Mouse (Mus musculus) cerebellum, postnatal 36 days (tissue): Measurements from ENCODE around the gene Golph3.
A peak's percentile ranks its signal among the peaks of the same experiment; 100 is the strongest.

Source experiments
- DNase-seq, 2 experiments: peaks; one replicate each; pipeline ENCODE4 v3.0.0; 2021 to 2022; ENCODE audit warnings: mixed read lengths in 2 of 2

Gene Golph3

DNA sequence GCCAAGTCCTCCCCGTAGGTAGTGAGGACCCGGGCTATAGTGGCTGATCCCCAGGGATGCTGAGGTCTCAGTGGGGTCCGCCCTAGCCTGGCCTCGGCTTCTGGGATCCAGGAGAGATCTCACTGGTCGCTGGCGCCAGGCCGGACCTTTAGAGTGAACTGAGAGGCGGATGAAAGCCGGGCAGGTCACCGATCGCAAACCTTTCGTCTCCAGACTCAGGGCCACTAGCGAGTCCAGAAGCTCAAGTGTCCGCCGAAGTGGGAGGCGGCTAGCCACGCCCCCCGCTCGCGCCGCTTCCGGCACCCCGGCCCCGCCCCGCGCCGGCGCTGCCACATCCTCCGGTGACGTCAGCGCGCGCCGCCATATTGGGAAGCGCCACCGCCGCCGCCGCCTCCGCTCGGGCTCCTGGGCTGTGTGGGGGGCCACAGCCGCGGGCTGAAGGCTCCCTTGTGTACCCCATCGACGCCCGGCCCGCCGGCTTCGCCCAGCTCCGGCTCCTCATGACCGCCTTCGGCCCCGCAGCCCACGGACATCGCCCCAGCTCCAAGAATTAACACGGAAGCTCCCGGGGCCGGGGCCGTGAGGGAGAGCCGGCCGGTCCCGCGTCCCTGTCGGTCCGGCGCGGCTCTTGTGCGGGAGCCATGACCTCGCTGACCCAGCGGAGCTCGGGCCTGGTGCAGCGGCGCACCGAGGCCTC, at the start of gene Golph3:
TSS of gene Golph3 (plus strand) at position 360 of the 697 bp plus-strand sequence.
- DNase-seq, result peak; percentile 95 to 96

DNA sequence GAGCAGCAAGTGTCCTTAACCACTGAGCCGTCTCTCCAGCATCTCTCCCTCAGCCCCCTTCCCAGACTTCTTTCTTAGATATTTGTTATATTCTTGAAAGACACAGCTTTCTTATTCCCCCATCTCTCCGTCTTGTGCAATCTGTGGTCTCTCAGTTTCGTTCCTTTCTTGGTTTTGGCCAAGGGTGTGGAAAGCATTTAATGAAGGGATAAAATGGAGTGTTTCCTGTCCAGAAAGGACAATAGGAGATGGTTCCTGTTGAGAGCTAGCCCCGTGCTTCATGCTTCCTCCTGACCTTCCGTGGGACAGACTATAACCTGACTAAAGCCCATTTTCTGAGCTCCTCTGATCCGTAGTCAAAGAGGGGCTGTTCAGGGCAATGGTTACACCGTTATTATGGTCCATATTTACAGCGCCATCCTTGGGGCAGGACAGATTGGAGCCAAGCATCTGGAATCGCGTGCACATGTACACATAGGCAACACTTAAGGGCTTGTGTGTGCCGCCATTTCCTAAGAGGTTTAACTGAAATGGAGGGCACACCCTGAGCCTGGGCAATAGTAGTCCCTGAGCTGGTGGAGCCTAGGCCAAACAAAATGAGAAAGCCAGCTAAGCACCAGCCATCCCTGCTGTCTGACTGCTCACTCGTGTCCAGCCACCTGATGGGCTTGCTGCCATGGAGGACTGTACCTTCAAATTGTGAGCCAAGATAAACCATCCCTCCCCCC, 47.8 kb upstream of the Golph3 start:
- no peak for DNase-seq

DNA sequence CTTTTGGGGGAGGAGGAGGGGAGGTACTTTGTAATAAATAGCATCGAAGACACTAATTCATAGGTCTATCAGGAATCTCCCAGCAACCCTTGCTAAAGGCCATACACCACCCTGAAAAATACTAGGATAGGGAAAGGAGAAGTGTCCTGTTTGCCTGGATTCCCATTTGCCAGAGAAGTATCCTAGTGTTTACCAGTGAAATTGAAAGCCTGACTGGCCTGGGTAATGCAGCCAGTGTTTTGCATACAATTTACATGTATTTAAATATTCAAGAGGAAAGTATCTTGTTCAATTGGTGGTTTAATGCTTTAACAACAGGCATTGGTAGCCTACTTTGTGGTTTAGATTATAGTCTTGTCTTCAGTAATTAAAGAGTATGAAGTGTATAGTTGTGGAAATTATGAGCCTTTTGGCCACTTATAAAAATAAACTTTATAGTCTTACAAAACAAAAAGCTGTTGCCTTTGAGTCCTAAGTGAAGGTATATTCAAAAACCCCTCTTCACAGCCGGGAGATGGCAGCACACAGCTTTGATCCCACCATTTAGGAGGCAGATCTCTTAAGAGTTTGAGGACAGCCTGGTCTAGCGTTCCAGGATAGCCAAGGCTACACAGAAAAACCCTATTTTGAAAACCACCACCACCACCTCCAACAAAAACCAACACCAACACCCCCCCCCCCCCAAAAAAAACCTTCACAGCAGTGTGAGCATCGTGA, 47.0 kb upstream of the Golph3 start:
- no peak for DNase-seq

DNA sequence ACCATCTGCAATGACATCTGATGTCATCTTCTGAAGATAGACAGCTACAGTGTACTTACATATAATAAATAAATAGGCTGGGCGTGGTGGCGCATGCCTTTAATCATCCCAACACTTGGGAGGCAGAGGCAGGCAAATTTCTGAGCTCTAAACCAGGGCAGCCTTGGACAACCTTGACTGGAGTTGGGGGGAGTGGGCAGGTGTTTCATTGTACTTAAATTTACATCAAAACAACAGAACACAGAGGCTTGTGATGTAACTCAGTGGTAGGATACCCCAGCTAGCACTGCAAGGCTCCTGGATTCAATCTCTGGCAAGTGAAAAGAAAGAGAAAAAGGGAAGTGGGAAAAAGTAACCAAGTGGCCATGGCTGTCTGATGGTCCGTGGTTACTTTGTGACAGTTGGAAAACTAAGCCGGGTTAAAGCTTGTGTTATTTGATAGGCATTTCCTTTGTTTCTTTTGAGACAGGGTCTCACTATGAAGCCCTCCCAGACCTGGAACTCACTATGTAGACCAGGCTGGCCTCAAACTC, 46.1 kb upstream of the Golph3 start:
- DNase-seq, result no peak

DNA sequence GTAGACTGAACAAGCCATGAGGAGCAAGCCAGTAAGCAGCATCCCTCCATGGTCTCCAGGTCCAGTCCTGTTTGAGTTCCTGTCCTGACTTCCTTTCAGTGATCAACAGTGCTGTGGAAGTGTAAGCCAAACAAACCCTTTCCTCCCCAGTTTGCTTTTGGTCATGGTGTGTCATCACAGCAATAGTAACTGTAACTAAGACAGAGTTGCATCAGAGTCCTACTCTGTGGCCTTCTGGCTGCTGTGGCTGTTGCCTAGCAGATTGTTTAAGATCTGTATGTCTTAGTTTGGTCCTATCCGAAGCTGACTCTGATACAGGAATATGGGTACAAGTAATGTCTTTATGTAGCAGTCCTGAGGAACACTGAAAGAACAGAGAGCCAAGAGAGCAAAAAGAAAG, 41.4 kb upstream of the Golph3 start:
- no peak for DNase-seq

DNA sequence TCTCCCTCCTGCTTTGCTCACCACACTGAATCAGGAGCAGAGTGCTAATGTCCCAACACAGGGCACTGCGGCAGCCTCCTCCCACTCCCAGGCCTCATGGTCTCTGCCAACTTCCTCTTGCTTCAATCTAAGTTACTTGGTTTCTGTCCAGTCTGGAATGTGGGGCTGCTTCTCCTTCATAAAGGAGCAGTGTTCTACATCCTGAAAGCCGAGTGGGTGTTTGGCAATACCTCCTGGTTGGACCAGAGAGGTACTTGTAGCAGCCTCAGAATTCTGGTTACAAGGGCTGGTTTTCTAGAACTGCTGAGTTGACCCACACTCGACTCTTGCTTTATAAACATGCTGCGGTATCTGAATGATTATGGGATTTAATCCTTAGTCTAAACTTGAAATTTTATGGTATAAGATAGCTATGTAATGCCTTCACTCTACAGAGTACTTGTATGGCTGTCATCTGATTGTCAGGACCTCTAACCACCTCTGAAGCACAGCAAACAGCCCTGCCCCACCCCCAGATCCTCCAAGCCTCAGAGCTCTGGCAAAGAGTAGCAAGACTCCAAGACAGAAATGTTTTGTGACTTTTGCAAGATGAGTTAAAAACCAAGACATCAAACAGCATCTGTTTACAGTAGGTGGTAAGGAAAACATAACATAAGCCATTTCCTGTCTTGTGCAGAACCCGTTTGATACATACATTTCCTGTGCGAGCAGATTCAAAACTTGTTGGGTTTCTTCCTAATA, 36.3 kb upstream of the Golph3 start:
- no peak for DNase-seq

DNA sequence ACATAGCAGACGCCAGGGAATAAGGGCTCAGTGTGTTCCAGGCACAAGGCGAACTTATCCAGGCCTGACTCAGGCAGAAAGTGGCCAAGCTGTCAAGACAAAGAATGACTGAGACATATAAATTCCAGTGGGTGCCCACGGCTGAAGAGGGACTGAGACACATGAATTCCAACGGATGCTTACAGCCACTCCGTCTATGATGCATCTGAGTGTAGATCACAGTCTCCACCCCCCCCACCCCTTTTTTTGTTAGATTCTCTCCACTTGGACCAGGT, 35.8 kb upstream of the Golph3 start:
- no peak for DNase-seq

DNA sequence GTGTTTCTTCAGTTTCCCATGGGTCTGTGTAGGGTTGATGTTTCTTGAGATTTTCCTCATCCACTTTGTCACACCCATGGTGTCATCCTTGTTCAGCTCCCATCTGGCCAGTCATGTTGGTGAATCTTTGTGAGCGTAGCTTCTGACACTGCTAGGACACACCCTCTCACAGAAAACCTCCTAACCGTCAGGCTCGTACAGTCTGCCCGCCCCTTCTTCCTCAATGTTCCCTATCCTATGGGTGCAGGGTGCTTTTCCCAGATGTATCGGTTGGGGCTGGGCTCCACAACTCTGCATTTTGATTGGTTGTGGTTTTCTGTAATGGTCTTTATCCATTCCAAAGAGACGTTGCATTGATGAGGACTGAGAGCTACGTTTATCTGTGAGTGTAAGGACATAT, 30.9 kb upstream of the Golph3 start:
- no peak for DNase-seq

DNA sequence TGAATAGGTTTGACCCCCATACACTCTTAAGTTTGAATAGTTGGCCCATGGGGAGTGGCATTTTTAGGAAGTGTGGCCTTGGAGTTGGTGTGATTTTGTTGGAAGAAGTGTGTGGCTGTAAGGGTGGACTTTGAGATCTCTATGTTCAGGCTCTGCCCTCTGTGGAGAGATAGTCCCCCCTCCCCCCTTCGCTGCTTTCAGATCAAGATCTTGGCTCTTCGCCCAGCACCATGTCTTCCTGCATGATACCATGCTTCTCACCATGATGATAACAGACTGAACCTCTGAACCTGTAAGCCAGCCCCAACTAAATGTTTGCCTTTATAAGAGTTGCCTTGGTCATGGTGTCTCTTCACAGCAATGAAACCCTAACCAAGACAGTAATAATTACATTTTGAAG, 29.5 kb upstream of the Golph3 start:
- DNase-seq, result no peak

DNA sequence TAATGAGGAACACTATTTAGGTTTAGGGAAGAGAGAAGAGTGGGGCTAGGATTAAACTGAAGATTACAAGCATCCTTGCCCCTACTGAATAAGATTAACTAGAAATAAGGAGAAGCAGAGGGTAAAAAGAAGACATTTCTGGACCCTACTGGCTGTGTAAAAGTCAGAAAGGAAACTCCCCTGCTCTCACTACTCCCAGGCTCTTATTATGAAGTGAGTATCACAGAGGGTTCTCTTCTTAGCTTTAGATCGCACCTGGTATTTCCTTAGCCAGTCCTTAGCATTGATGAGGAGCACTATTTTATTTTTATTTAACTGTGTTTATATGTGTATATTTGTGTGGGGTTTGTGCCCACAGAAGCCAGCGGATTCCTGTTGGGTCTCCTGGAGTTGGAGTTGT, 25.0 kb upstream of the Golph3 start:
- DNase-seq, result no peak

DNA sequence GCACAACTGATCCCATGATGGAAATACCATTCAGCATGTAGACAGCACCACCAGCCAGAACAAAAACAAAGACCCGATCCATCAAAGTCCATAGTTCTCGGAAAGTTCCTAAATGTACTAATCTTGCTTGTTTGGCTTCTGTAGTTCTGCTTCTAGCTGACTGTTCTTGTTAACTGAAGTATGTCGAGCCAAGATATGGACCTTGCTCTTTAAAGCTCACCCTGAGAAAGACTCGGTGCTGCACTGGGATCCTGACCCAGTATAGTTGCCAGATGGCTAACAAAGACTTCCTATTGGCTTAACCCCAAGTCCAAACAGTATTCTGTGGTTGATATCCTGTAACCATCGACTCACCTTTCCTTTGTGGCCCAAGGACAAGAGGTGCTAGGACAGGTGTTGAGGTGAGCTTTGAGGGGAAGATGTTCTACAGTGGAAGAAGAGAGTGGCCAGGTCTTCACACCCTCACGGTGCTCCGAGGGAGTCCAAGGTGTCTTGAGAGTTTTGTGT, 23.0 kb upstream of the Golph3 start:
- DNase-seq, result no peak

DNA sequence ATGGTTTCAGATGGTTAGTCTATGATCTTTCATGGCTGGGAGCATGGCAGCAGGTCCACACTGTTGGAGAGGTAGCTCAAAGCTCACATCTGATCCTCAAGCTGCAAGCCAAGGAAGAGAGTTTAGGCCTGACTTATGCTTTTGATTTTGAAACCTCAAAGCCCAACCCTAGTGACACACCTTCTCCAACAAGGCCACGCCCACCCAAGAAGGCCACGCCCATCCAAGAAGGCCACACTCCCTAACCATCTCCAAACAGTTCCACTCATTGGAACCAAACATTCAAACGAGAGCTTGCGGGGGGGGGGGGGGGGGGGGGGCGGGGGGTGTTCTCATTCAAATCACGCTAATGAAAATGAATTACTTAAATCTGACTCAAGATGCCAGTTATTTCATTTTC, 19.5 kb upstream of the Golph3 start:
- DNase-seq, result no peak

DNA sequence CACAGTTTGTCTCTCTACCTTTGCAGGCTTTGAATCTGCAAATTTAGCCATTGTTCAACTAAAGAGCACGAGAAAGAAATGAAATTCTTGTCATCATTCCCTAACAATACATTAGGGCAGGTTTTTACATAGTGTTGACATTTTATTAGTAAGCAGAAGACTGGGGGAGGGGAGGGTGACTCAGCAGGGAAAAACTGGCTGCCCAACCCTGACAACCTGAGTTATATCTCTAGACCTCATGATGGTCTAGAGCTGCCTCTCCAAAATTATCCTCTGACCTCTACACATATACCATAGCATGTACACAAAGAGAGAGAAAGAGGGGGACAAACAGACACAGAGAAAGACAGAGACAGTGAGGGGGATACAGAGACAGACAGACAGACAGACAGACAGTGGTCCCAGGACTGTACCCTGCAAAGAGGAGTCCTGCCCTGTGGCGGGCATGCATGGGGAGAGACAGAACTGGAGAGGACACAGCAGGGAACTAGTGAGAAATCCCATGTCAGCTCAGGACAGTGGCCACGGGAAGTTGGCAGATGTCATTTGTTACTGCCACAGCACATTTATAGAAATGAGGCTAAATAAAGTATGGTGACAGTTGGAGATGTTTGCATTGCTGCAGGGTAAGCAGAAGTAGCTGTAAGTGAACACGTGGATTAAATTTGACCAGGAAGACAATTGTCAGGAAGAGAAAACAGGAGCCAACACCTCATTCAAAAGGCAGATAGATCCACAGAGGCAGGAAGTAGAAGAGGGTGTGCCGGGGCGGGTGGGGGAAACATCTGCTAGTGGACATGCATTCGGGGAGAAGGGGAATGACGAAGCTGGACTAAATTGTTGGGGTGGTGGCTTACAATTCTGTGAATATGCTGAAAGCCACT, 14.8 kb upstream of the Golph3 start:
- DNase-seq, result no peak

DNA sequence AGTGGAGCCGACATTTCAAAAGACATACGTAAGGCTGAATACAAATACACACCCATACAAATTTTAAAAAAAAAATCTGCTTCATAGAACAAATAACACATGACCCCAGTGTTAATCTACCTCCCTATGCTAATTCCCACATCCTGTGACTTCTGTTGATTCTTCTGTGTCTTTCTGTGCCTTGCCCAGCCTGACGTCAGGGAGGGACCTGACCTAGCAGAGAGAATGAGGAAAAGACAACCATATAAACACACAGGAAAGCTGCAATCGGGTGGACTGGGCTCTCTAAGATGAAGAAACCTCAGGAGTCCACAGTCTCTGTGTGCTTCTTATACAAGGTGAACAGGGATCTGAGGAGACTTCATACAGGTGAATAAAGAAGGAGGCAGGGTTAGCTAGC, 14.1 kb upstream of the Golph3 start:
- DNase-seq, result no peak

DNA sequence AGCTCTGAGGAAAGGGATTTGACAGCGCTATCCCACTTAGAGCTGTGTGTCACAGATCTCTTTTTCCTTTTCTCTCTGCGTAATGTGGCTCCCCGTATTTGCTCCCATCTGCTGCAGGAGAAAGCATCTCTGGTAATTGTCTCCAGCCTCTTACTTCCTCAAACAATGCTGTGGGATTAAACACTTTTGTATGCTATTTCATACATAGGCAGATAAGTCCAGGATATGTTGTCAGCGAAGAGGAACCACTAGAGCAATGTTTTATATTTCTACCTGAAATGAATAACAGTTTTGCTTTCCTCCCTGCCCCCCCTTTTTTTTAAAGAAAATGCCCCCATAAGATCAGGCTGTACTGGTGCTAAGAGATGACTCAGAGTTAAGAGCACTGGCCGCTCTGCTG, 12.7 kb upstream of the Golph3 start:
- DNase-seq, result no peak

DNA sequence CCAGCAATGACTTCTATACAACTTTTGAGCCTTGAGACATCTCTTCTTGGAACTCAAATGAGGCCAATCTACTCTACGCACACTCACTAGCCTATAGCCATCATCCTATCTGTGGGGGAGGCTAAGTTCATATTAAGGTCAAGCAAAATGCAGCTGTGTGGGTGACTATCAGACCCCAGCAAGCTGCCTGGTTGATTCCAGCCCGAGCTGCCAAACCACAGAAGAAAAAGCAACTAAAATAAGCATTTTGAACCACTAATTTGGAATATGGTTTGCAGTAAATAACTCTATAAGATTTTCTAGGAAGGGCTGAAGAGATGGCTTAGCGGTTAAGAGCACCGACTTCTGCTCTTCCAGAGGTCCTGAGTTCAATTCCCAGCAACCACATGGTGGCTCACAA, 10.6 kb upstream of the Golph3 start:
- no peak for DNase-seq

DNA sequence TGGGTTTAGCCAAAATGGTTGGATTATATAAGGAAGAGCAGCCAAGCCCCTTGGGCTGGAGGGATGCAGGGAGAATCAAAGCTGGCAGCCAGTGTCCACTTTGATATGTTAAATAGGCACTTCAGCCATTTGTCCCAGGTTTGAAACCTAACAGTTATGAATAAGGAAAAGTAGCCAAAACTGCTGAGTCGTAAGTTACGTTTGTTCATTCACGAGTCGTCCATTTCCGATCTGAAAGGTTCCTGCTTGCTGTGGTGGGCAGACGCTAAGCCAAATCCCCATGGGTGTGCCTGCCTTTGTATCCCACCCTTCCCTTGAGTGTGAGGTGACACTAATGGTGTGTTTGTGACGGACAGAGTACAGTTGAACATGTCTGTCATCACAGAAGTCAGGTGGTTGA, 9.8 kb upstream of the Golph3 start:
- no peak for DNase-seq

DNA sequence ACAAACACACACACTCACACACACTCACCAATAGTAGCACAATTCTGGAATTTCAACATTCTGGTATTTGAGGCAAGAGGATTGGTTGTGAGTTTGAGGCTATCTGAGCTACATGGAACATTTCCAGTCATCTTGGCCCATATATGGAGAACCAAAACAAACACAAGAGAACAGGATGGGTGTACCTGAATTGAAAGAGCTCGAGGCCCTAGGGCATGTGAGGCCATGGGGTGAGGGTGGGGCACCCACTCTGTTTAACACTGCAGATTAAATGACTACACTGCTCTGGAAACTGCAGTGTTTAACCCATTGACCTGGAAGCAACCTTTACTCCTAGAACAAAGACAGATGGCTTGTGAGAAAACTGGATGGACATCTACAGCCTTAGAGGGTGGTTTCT, 8.0 kb upstream of the Golph3 start:
- DNase-seq, result no peak

DNA sequence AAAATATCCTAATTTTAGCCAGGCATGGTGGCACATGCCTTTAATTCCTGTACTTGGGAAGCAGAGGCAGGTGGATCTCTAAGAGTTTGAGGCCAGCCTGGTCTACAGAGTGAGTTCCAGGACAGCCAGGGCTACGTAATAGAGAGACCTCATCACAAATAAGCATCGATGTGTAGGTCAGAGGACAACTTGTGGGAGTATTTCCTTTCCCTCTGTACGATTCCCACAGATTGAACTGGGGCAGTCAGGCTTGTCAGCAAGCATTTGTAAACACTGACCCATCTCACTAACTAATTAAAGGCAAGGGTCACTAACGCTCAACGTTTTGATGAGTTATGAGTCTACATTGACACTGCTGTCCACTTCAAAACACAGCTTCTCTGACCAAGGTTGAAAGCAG, 6.7 kb upstream of the Golph3 start:
- DNase-seq, result no peak

DNA sequence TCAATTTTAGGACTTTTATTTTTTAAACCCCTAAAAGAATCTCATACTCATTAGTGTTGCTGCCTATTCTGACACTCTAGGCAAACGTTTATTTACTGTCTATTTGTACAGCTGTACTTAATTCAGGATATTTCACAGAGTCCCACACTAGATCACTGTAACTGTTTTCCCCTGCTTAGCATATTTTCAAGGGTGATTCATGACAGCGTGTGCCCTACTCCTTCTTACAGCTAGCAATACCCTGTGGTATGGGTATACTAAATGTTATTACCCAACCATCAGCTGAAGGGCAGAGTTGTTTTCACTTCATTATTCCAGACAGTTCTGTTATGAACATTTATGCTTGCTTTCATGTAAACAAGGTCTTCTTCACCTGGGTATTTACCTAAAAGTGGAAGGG, 5.3 kb upstream of the Golph3 start:
- DNase-seq, result no peak

DNA sequence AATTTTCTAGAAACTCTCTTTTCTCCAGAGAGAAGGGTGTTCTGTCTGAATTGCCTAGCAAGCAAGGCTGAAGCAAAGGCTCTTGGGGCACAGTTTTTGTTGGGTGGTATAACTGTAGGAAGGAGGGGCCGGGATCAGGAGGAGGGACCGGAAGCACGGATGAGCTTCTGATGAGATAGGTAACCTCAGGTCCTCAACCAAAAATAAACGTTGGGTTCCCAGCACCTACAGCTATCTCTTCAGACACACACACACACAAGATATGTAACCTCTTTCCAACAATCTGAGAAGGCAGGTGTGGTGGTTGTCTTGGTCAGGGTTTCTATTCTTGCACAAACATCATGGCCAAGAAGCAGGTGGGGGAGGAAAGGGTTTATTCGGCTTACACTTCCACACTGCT, 4.0 kb upstream of the Golph3 start:
- DNase-seq, result no peak

DNA sequence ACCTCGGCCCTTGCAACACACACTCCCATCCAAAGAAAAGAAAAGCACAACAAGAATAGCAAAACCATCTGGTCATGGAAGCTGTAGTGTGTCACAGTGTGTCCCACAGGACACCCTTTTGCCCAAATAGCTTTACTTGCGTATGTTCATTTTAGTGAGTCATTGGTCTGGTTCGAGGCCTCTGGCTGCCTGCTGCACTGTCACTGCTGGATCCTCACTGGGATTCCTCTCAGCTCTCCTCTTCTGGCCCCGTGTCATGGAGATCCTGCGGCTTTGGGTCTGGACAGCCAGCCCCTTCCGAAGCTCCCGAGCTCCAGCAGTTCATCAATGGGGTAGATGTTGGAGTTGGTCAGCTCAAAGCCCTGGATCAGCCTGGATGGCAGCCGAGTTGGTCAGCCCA, 2.8 kb upstream of the Golph3 start:
- DNase-seq, result no peak
